Mouse (Mus musculus) 3134 (cell line): ENCODE data around the gene Ccdc78.
"Not testable (repeated sequence)": the region's sequence is repeated elsewhere in the genome, so short reads cannot be mapped to it uniquely, and the experiment has no call there.

Experiments used
- DNase-seq: peaks from one replicate; pipeline ENCODE4 v3.0.0-alpha.2; 2011; ENCODE audit warnings: low spot score; ENCODE audit not compliant: insufficient read length; ENCODE audit errors: extremely low read depth

The Ccdc78 gene

DNA sequence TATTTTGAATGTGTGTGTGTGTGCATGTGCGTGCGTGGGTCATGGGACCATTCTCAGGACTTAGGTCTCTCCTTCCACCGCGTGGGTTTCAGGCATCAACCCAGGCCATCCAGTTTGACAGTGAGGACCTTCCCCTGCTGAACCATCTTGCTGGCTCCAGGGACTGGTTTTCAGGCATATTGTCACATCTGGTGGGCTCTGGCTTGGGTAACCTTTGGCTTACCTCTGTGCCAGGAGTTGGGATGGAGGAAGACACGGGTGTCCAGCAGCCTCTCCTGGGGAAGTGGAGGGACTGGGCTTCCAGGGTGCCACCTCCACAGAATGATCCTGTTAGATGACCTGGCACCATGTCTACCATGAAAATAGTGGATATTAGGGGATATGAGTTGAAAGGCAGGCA is 8.4 kb upstream of the Ccdc78 start:
- no peak for DNase-seq

DNA sequence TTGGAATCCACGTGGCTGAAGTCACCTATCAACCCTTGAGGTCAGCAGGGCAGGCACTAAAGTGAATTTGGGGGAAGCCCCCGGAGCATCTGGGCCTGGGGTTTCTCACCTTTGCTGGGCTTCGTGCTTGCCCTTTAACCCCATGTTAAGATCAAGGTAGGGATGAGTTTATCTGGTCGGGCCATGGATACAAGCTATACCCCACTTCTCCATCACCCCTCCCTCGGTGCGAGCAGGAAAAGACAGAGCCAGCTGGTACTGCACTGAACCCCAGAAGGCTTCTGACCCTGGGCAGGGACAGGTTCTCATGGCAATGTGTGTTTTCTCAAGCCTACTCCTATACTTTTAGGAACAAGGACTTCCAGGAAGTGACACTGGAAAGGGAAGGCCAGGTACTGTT is 5.0 kb upstream of the Ccdc78 start:
- no peak for DNase-seq

DNA sequence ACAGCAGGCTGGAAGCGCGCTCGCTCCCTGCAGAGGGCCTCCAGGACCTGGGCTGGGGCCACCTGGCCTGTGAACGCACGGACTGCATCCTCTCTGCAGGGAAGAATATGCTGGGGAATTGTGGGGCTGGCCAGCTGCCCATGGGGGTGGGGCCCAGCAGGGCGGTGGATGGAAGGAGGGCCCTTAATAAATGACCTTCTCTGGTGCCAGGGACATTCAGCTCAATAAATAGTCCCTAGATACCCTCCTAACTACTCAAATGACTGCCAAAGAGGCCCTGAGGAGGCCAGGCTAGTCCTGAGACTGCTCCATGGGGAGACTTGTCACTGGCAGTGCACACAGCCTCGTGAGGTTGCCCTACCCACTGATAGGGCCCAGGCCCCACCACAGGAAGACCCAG is 3.3 kb upstream of the Ccdc78 start:
- DNase-seq: no peak

DNA sequence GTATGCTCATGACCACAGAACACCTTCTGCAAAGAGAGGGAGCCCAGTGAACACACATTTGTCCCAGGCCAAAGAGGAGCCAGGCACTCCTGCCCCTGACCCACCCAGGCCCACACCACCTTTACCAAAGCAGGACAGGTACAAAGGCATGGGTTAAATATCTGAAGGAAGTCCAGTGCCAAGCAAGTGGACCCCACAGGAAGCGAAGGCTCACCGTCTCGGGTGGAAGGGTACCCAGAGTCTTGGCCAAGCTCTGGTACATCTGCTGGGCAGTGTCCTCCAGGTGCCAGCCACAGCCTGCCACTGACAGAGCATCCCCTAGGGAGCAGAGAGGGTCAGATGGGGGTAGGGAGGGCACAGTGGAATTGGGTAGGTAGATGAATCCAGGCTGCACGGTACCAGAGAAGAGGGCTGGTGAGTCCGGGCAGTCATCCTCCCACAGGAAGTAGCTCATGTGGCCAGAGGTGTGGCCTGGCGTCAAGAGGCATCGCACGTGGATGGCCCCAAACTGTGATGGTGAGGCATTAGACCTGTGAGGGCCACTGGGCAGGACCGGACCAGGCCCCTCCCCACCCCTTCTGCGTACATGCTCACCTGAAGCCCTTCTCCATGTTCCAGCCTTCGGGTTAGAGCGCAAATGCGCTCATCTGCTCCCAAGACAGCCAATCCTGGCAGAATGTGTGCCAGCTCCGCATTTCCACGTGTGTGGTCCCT is 2.4 kb upstream of the Ccdc78 start:
- DNase-seq: no peak

DNA sequence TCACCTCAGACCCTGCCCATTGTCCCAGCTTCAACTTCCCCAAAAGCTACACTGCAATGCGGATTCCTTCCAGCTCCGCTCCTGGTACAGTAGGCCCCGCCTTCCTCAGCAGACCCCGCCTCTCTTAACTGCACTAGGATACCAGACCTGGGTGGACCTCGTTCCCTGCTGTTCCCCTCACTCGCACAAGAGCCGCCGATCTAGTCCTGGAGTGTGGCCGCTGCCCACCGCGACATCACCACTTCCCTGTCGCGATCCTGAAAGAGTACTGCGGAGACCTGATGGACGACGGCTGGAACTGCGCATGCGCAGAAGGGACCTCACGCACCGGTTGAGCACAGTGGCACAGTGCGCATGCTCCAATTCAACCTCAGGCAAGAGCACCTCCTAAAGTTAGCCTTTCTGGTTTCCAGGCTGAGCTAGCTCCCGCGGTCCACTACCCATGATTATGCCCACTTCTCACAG is 1.1 kb upstream of the Ccdc78 start, which contains the start of gene Haghl:
TSS of gene Haghl (minus strand) at position 393 of the 465 bp plus-strand sequence.
- peak; percentile 92 for DNase-seq

DNA sequence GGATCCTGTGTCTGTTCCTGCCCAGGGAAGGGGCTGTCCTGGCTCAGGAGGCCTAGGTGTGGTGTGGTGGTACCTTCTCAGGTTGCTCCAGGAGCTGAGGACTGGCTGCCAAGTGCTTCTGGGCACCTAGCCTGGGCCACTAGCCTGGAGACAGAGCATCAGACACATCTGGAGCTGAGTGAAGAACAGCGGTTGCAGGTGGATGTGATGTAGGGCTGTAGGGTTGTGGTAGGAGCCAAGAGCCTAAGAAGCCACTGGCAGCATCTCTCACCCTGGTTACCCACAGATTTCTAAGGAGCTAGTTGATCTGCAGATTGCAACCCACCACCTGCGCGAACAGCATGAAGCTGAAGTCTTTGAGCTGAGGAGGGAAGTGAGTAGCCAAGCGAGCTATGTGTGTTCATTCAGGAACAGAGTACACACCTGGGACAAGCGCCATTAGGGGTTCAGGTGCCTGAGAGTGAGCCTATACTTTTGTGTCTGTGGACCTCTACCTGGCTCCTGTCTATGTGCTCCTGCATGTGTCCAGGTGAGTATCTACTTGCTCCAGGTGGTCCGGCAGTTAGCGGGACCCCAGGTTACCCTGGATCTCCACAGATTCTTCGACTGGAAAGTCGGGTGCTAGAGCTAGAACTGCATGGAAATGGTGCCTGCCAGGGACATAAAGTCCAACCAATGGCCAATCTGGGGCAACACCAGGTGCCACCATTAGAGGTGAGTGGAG is 563 bp downstream of the Ccdc78 start:
- no peak for DNase-seq

DNA sequence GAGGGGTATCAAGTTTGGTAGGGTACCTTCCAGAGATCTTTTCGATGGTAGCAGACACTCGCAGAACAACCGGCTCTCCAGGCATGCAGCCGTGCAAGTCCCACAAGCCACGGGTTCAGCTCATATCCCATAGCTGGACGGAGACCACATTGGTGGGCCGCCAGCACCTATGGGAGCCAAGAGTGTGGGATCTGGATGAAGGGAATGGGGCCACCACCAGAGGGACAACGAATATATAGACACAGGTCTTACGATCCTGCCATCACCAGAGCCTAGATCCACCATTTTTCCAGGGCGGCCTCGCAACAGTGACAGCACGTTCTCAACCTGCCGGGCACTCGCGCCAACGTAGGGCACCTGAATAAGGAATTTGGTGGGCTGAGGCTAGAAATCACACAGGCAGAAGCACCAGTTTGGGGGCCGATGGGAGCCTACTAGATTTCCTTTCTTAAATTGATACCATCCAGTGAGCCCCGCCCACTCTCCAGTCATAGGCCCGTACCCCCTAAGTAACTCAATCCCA is 5.0 kb downstream of the Ccdc78 start:
- no peak for DNase-seq

DNA sequence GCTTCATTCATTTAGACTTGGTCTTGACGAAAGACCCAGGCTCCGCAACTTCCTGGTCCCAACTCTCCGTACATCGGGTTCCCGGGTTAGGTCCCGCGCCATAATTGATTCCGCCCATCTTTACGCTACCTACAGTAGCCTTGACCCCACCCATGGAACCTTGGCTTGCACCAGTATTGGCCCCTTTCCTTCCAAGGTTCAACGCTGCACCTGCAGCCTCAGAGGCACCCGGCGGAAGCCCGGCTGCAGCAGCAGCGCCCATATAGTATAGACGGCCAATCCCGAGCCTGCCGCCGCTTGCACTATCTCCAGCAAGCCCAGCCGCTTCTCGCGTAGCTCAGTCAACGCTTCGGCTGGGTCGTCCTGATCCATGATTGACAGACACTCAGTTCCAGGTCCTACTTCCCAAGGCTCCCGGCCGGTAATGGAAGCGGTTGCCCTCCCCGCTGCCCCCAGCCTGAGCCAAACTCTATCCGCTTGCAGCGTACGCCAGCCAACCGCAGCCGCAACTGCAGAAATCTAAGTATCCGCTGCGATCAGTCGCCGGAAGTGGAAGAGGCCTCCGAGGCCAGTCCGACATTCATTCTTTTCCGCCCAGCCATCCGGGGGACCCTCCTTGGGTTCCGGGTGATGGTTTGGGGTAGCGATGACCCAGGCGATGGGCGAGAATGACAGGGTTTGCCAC is 5.6 kb downstream of the Ccdc78 start:
- DNase-seq: peak; percentile 89

DNA sequence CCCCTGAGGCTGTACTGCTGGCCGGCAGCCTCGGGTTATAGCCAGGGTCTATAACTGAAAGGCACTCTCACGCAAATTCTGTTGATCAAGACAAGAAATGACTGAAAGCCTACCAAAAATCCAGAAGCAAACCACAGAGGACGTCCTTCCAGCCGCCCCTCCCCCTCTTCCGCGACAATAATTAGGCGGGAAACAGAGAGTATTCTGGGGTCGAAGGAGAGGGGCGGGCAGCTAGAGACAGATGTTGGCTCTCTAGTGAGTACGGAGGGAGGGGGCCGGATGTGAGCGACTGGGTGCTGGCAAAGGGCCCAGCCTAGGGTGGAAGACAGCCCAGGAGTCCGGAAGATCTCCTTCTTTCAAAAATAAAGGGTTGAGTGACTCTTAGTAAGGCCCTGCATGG is 6.2 kb downstream of the Ccdc78 start, which contains the start of gene Fam173a:
TSS of gene Fam173a (minus strand) at position 287 of the 400 bp plus-strand sequence.
- DNase-seq: peak; percentile 72

DNA sequence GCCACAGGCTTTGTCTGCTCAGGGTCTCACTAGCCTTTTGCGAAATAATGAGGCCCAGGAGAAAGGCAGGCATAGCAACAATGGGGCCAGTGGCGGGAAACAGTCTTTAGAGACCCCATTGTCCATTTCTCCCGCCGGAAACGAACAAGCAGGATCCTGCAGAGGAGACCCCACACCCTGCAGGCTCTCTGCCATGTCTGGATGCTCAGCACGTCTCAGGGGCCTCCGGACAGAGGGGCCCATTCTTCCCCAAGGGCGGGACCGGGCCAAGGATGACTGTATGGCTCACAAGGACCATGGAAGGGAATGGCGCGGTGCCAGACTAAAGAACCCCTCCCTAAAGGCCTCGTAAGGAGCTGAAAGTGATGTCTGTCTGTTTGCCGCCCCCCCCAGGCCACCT is 7.8 kb downstream of the Ccdc78 start:
- DNase-seq: no peak

DNA sequence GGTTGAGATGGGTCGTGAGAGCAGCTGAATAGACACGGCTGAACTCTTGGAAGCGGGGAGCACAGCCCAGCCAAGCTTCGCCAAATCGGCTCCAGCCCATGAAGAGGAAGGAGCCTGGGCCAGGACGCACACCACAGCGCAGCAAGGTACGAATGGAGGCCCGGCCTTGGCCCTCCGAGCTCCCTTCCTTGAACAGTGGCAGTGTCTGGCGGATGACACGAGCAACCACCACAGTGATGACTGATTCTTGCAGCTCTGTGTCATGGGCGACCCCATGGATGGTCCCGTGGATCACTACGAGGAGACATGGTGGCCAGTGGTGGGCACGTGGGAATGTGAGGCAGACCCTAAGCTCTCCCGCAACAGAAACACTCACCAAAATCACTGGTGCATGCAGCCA is 8.6 kb downstream of the Ccdc78 start:
- no peak for DNase-seq

DNA sequence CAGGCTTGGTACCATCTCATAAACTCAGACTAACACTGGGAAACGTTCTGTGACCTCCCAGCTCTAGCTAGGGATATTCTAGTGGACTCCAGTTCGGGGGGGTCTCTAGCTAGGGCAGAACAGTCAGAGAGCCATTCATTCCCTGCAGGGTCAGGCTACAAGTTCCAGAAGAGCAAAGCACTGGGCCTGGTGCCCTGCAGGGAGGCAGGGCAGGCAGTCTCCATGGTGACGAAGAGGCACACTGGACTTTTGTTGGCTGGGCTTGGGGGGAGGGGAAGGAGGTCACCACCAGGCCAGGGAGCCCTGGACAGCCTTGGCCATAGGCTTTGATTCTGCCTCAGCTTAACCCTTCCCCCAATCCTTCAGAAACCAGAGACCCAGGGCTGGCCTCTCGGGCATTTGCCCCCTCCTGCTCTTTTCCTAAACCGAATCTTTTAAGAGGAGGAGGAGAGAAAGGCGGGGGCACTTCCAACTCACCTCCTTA is 9.3 kb downstream of the Ccdc78 start, which contains the start of gene AC134908.4:
TSS of gene AC134908.4 (minus strand) at position 51 of the 484 bp plus-strand sequence.
- DNase-seq: peak; percentile 51

DNA sequence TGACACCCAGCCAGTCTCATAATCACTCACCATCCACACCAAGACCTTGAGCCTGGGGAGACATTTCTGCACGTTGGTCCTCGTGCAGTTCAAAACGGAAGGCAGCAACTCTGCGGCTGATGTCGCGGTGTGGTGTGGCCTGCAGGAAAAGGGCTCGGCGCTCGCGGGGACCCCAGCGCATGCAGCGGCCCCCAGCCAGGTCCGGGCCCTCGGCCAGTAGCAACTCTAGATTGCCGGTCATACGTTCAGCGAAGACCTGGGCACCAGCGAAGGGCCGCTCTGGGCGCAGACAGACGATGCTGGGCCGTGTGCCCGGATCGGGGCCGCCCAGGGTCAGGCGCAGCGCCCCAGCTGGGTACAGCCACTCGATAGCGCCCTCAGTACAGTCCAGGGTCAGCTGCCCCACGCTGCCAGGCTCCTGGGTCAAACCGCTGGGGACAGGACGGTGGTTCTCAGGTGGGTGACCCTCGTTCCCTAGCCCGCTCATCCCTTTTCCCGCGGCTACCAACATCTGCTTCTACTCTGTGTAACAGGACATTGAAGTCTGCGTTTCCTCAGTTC is 9.9 kb downstream of the Ccdc78 start:
- peak; percentile 57 for DNase-seq

DNA sequence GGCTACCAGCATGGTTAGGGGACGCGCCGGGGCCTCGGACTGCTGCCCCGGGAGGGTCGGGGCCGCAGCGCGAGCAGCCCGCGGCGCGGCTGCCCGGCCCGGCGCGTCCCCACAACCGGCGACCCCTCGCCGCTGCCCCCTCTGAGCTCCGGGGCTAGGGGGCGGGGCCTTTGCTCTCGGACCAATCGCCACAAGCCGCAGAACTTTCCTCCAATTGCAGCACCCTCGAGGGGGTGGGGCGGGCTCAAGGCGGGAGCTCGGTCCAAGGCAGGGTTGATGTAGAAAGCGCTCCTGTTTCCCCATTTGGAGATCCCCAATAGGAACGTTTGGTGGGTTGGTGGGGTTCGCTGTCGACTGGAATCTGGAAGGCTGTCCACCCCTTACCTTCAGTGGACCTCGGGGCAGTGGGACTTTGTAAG is 10.6 kb downstream of the Ccdc78 start, which contains the start of gene Metrn:
TSS of gene Metrn (minus strand) at position 186 of the 419 bp plus-strand sequence.
- peak; percentile 79 for DNase-seq

DNA sequence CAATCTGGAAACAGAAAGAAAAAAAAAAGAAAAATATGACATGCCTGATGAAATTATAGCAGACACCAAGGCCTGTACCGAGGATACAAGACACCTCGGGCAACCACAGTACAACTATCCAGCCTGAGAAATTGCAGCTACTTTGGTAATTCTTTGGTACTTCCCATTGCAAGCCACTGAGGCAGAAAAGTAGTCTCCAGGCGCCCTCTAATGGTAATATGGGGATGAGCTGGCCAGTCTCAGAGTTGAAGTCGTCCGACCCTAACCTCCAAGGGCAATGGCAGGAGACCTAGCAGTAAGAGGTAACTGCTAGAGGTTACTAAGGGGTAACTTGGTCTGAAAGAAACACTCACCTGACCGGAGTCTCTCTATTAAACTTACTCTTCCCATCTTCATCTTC is 14.6 kb downstream of the Ccdc78 start:
- DNase-seq: no peak

DNA sequence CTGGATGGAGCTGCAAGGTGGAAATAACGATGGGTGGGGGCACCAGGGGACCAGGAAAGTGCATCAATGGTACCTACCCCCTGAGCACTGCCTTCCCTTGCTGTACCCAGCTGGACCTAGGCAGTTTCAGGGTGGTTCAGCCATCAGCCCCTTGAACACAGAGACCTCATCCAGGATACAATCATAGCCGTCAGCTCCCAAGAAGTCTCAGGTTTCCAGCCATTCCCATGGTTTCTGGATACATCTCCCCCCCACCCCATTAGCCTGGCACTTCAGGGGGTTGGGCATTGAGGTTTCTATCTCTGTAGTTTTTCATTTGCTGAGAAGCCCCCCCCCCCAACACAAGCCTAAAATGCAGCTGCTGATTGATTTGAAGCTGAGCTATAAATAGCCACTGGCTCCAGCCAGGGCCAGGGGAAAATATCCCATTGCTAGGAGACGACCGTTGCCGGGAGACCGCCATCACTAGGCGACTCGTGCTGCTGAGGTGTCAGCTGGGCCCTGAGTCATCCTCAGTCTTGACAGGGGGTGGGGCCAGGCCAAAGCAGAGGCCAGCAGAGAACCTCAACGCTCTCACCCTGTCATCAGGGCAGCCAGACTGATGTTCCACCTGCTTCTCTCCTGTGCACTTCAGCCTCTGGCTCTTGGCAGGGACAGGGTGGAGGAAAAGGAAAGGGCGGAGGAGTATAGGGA is 16.6 kb downstream of the Ccdc78 start:
- peak; percentile 76 for DNase-seq

DNA sequence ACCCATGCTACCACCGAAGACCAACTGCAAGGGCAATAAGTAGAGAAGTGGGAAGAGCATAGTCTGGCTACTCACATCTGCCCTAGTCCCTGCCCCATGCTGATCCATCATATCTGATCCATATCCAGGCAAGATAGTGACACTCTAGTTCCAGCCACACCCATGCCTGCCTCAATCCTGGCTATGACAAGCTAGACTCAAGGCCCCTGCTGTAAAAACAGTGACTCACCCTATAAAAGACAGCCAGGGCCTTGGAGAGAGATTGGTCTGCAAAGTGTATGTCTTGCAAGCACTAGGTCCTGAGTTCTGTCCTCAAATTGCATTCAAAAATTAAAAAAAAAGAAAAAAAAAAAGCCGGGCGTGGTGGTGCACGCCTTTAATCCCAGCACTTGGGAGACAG is 20.1 kb downstream of the Ccdc78 start:
- peak; percentile 56 for DNase-seq

DNA sequence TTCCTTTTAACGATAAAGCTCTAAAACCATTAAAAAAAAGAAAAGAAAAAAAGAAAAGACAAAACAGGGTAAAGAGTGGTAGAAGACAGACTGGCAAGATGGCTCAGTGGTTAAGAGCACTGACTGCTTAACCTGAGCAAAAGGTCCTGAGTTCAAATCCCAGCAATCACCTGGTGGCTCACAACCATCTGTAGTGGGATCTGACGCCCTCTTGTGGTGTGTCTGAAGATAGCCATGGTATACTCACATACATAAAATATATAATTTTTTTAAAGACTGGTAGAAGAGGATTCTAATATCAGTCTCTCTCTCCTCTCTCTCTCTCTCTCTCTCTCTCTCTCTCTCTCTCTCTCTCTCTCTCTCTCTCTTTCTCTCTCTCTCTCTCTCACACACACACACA is 21.1 kb downstream of the Ccdc78 start:
- not testable (repeated sequence) for DNase-seq

DNA sequence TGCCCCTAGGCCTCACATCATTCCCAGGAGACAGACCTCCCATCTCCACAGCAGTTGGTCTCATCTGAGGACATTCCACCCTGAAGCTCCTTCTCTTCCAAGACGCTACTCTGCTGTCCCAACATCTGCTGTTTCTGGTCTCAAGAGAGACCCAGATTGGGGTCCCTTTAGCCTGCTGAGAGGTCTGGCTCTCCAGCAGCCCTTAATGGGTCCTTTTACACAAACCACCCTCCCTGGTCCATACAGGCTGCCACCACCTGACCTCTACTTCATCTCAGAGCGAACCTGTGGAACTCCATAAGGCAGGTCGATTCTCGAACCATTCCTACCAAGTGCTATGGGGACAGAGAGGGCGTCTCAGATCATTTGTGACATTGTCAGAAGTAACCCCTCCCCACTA is 21.6 kb downstream of the Ccdc78 start:
- no peak for DNase-seq
